Mouse (Mus musculus) hematopoietic stem cell, adult 5-6 weeks (primary cell): ENCODE measurements around the gene Klhl29. TPM values are rescaled to one million over a fixed set of nuclear protein-coding genes. Genes with fewer than 3 reads are reported as not detected.
A peak's percentile ranks its signal among the peaks of the same experiment; 100 is the strongest.

ENCODE experiments used
- ATAC-seq, 2 experiments: fragments of 125-278 bp in 1 of 2; replicated peaks in 1 of 2; 2 replicates each; pipeline ENCODE4 v1.8.0; 2016 to 2017; ENCODE audit warnings: inconsistent platforms in 2 of 2, mild to moderate bottlenecking in 2 of 2, moderate number of reproducible peaks in 2 of 2, low read depth in 1 of 2, moderate TSS enrichment in 1 of 2; ENCODE audit not compliant: low FRiP score in 2 of 2, poor library complexity in 2 of 2, severe bottlenecking in 2 of 2, insufficient read depth in 1 of 2, low TSS enrichment in 1 of 2
- total RNA-seq: library from RNA; stranded (forward); fragments of 172-1452, 232-1000 nt; gene quantifications from 2 replicates; pipeline ENCODE4 v1.2.3, GENCODE M21; 2017

The Klhl29 gene
- total RNA-seq, 1 experiment from 2014 or later: not detected

DNA sequence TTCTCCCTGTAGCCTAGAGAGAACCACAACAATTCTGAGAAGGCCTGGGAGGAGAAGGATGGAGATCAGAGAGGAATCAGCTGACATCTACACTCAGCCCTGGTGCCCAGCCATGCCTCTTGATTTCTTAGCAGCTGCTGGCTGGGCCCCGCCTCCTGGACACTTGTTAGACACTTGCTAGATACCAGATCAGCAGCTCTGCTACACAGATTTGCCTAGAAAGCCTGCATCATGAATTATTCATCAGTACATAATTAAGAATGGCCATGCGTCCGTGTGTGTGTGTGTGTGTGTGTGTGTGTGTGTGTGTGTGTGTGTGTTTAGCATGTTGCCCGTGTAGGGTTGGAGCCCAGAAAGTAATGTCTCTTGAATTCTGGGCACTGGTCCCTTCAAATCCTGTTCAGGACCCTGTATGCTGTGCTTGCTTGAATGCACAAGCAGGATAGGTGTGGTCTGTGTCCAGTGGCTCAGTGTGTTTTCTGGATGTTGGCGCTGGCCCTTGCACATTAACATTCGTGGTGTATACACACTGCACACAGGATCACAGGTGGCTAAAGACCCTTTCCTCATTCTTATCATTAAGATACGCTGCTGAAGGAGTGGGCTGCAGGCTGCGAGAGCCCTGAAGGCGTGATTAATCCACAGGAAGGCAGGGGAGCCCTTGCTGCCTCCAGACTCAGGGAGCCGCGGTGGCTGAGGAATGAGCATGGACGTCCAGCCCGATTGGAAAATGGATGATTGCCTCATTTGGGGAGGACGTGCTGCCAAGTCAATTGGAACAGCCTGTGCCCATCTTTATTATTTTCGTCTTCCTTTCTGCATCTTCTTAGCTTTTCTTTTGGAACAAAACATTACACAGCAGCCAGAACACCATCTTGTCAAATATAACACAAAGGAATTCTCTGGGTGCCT lies 159.4 kb downstream of the Klhl29 start:
- no peak for ATAC-seq

DNA sequence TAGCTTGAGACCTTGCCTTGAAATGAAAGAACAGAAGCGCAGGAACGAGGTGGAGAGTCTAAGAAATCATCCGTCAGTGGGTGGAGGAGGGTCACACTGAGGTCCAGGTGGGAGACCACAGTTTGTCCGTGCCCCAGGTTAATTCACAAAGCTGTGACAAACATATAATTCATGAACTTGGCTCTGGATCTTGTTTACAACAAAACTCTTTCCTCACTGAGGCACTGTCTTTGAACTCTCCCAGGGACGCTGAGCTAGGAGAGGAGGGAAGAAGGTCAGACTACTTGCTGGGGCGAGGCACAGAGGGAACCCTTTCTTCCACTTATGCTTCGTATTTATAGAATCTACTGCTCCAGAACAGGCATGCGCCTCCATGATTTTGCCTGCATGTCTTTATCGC lies 161.2 kb downstream of the Klhl29 start:
- no peak for ATAC-seq

DNA sequence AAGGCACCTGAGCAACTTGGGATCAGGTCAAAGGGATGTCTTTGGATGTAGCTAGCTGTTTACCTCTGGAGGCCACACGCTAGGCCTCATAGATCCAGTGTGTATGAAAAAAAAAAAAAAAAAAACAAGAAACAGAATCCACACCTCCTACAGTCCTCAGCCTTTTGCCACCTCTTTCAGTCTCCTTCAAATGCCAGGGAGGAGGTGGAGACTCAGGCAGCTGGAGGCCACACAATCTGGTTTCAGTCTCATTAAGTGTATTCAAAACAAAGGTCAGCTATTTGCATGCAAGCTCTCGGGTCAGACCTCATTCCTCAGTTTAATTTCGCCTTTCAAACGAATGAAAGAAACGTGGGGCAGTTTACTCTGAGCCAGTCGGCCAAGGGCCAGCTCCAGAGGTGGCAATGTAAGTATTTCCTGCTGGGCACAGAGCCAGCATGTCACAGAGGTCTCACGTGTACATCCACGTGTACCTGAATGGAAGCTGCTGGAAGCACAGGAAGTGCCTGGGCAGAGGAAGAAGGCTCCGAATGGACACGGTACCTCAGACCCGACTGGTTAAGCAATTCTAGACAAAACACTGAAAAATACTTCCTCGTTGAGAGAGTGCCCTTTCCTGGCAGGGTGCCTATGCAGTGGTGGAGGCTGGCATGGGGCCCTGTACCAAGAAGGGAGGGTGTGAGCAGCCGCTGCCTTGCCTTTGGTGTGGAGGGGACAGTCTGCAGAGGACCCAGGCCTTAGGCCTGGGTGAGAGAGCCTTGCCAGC lies 162.0 kb downstream of the Klhl29 start:
- ATAC-seq: peak; percentile 78 to 93

DNA sequence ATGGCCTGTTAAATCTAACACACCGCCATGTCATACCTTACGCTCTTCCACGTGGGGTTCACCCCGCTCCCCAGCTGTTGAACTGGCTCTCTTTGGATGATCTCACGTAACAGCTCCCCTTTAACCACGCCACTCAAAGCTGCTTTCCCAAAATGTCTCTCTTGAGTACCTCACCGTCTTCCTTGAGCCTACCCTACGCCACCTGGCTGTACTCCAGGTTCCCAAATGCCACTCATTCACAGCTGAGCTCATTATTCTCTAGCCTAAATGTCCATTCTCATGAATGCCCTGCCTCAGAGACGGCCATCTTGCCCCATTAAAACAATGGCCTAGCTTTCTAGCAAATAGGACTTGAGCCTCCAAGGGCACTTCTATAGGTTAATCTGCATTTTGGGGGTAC lies 163.6 kb downstream of the Klhl29 start:
- no peak for ATAC-seq

DNA sequence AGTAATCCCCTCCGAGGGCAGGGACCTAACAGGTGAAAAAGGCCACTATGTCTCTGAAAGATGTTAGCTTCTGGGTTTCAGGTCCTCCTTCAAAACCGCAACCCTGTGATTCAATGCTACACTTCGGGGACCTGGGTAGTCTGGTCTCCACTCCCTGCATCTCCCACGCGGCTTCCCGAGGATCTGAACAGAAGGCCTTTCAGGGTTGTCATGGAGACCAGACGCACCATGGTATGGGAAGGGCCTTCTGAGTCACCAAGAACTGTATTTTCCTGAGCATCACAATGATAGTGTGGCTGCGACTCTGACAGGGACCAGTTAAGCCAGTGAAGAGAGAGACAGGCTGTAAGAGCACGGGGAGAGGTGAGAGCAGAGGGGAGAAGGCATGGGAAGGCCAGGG lies 164.7 kb downstream of the Klhl29 start:
- no peak for ATAC-seq

DNA sequence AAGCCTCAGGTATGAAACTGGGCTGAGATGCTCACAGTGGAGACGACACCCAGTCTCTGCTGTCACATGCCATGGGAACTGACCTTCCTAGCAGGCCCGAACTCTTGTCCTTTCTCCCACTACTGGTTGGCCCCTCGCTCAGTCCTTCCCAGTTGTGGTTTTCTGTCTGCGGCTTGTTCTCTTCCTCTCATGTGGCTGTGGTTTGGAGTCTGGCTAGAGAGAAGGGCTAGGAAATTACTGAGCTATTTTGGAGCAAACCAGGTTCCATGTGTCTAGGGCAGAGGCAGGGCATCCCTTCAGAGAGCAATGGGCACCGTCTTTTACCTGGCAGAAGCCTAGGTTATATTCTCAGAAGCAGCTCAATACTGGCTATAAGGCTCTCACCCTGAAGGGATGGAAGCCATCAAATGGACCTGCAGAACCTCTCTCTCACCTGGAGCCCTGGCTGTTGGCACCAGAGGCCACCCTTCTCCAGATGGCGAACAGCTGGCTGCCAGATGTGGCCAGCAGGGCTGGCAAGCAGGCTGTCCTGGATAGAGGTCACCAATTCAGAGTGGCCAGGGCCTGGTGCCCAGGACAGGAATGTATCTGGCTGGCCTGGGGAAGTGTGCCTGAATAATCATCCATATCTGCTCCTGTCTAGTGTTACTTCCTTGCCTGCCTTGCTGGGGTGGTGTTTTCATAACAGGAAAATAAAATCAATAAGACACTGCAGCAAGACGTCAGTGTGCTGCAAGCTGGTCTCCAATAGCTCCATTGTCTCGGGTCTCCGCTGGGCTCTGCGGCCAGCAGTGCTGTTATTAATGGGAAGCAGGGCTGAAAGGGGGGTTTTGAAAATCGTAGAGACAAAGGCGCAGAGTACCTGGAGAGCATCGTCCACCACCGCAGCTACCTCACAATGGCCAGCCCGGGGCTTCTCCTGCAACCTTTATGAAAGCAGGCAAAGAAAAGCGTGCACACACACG lies 167.3 kb downstream of the Klhl29 start:
- peak; percentile 65 to 71 for ATAC-seq

DNA sequence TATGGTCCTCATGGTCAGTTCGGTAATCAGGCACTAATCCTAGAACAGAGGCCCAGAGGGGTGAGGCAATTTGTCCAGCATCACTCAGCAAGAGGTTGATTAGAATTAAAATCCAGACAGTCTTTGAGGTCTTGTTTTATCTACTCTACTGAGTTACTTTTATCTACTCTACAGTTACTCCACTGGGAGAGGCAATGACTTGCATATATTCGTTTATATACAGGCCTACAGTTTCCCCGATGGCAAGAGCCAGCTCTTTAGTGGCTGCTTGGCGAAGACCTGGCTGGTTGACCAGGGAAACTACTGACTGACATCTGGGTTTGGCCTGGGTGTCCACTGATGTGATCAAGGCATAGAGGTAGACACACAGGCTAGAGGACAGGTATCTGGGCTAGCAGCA lies 168.3 kb downstream of the Klhl29 start:
- ATAC-seq: no peak

DNA sequence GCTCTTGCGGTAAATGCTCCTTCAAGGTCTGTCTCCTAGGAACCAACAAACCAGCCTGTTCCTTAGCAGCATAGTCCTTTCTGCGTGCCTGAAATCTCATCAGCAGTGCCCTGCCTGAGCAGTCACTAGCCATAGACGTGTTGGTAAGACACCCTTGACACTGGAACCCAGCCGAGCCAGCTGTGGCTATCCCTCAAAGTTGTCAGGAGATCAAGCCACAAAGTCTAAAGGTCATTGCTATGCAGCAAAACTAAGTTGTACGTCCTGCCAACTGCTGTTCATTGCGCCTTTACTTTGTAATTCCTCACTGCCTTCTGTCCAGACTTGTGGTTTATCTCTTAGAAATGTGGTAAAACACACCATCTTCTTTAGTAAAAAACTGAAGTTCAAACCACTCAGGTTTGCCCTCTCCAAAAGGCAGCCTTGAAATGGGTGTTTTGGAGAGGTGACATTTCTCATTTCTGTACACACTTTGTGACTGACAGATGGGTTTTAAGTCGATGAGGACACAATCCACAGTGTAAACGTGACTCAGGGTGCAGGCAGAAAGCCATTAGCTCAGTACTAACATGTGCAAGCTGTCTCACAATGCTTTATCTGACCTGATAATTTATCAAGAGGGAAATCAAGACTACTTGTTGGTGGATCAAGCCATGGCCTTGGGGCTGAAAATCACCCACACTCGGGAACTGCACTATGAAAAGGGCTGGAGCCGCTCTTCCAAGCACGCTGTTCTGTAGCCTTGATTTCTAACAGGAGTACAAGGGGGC lies 171.2 kb downstream of the Klhl29 start:
- ATAC-seq: no peak

DNA sequence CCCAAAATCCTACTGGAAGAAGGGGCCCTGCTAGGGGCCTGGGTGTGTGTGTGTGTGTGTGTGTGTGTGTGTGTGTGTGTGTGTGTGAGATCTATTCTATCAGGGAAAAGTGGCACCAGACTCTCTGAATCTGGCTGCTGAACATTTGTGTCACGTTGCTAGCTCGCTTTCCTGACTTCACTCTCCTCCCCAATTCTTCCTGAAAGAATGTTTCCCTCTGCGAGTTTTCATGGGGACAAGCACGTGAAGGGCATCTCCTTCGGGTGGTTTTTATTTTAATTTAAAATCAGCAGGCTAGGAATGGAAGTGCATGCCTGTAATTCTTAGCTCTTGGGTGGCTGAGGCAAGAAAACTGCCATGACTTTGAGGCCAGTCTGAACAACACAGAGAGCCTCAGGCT lies 172.1 kb downstream of the Klhl29 start:
- ATAC-seq: no peak

DNA sequence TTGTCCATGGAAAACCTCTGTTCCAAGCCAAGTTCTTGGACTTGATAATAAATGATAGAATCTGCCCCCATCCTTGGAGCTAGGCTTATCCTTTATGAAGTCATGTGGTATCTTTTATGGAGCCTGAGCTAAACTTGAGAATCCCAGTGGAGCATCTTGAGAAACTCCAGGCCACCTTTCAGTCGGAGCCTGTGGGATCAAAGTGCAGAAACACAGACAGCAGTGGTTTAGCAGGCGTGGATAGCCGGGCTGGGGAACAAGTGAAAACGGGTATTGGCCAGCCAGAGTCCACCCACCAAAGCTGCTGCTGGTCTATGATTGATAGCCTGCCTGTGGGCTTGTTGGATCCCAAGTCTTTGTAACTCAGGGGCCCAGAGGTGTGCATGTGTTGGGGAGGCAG lies 177.2 kb downstream of the Klhl29 start:
- no peak for ATAC-seq

DNA sequence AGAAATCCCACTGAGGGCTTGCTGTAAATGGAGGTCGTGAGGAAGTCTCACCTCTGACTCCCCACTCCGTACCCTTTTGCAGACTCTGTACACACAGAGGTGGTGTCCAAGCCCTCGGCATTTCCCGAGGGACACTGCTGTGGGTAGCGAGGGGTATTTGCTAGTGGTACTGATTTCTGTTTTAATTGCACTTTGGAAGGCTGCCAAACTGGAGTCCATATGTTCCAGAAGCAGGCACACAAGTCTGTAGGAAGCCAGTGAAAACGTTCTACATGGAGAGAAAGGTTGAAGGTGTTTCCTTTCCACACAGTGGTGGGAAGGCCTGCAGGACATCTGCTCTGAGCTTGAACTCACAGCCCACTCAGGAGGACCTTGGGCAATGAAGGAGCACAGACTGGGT lies 181.3 kb downstream of the Klhl29 start:
- ATAC-seq: no peak

DNA sequence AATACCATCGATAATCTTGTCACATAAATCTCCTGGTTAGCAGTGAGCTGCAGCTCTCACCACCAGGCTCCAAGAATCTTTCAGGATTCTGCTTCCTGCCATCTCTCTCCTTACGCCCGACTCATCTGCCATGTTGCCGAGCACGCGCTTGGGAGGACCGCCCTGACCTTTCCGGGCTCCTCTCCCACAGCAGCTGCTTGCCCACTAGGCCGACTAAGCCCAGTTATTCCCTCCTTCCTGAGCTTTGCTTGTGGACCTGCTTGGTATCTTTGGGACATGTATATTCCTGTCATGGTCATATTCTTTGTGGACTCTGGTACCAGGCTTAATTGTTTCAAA lies 183.1 kb downstream of the Klhl29 start:
- no peak for ATAC-seq

DNA sequence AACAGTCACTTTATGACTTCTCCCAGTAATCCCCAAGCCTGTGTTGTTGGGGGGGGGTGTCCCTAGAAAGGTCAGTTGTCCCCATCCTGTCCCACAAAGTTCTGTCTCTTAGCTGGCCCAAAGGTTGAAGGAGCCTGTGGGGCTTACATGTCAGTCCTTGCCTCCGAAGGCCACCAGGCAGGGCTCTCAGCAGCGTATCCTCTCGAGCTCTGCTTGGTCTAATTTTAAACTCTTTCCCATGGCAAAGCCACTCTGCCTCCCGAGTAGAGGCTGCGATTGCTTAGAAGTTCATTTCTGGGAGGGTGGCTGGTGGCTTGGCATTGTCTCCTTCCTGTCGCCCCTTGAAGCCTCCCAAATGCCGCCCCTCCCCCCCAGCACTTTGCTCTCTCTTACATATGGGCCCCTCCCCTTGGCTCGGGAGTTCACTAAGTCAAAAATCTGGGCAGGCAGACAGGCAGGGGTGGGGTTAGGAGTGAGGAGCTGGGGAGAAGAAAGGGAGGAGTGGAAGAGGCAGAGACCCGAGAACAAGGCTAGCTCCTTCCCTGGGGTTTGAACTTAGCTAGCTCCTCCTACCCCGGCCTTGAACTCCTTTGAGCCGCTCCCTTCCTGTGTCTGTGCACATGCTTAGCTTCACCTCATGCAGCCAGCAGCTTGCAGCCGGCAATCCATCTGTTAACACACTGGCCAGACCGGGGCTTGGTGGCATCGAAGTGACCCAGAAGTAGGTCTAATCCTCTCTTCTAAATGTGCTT lies 183.7 kb downstream of the Klhl29 start:
- no peak for ATAC-seq

DNA sequence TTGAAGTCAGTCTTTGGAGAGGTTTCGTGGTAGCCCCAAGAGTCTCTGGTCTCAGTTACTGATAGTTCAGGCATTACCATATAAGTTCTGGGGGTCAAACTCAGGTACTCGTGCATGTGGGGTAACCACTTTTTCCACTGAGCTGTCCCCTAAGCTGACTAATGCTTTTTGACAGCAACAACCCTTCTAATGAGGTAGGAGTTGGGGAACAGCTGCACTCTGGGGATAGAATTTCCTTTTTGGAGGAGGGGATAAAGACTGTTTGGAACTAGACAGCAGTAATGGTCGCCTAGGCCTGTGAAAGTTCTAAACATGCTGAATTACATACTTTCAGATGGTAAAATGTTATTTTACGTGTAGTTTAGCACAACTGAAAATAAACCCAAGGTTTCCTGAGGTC lies 184.3 kb downstream of the Klhl29 start:
- no peak for ATAC-seq

DNA sequence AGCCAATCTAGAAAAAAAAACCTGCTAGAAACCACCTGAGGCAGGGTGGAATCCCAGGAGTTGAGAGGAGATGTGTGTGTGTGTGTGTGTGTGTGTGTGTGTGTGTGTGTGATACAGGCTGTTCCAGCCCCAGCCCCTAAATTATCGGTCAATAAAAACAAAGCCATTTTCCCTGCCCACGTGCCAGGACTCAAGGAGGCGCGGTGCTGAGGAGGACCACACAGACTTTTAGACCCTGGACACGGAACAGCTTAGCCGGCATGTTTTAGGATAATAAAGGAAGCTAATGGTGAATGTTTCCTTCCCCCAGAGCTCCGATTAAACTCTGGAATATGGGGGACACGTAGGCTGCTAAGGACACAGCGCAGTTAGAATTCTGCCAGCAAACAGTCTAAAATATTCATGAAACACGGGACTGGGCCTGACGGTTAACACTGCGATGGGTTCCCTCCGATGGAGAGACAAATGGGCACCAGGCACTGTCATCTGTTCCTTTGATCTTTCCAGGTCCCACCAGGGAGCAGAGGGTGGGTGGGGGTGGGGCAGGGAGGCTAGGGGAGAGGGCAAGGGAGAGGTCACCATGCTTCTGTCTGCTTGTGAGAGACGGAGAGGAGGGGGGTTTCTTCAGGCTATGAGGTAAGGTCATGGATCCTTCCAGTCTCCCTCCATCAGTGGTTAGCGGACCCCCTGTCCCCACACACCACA lies 185.9 kb downstream of the Klhl29 start:
- ATAC-seq: no peak

DNA sequence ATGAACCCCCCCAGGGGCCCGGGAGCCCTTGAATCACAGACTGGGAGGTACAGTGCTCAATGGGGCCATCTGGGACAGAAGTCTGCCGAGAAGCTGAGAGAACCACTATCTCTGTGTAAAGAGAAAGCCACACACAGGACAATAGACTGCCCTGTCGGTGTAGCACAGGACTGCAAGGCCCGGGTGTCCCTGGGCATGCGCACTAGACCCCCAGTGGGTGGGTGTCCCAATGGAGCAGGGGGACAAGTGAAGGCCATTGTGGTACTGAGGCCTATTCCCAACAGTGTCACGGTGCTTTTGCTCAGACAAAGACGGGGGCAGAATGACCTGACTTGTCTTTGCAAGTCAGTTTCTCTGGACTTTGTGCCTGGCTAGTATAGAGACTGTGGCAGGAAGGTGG lies 186.6 kb downstream of the Klhl29 start:
- no peak for ATAC-seq
